Mouse (Mus musculus) granulocyte monocyte progenitor cell, adult 5-6 weeks (primary cell): ENCODE results near the gene Cat. TPM values are rescaled to one million over a fixed set of nuclear protein-coding genes. Genes with fewer than 3 reads are reported as not detected.

Experiments used
- total RNA-seq, 2 experiments: library from RNA; stranded (forward) in 1 of 2; stranded (reverse) in 1 of 2; fragments of 200-712, 200-1000 nt in 1 of 2; fragments of >200 nt in 1 of 2; fragmentation: Nextera tagmentation in 1 of 2; gene quantifications; 2 replicates each; pipeline ENCODE4 v1.2.3; 2014 to 2017

Cat gene
- total RNA-seq, 2 experiments from 2014 or later = 44.5 to 79.5 TPM

Other genes with a start within 250 kb of the Cat start
- not detected in 2 replicates for gene Ehf, start 181.9 kb downstream of the Cat start, total RNA-seq (2014; fragmentation: Nextera tagmentation)
- gene Ehf, start 181.9 kb downstream of the Cat start, total RNA-seq (2017) = not detected in 2 replicates
- gene Elf5, start 73.5 kb downstream of the Cat start, total RNA-seq (2014; fragmentation: Nextera tagmentation) = not detected in 2 replicates
- gene Elf5, start 73.5 kb downstream of the Cat start, total RNA-seq (2017) = not detected in 2 replicates
- gene Abtb2, start 81.2 kb upstream of the Cat start, total RNA-seq (2014; fragmentation: Nextera tagmentation) = 0.32 TPM in 1 of 2 replicates, not detected in the other
- gene Abtb2, start 81.2 kb upstream of the Cat start, total RNA-seq (2017) = 0.30 and 0.41 TPM in 2 replicates